Mouse (Mus musculus): Measurements from ENCODE around the gene Atg4d.
A peak's percentile ranks its signal among the peaks of the same experiment; 100 is the strongest.
"Not testable (repeated sequence)": the region's sequence is repeated elsewhere in the genome, so short reads cannot be mapped to it uniquely, and the experiment has no call there.

Gene Atg4d

GRCm38 (mm10) chr9:21241343-21241742 lies 23.8 kb upstream of the Atg4d start:
- peak; percentile 93 for DNase-seq

DNA sequence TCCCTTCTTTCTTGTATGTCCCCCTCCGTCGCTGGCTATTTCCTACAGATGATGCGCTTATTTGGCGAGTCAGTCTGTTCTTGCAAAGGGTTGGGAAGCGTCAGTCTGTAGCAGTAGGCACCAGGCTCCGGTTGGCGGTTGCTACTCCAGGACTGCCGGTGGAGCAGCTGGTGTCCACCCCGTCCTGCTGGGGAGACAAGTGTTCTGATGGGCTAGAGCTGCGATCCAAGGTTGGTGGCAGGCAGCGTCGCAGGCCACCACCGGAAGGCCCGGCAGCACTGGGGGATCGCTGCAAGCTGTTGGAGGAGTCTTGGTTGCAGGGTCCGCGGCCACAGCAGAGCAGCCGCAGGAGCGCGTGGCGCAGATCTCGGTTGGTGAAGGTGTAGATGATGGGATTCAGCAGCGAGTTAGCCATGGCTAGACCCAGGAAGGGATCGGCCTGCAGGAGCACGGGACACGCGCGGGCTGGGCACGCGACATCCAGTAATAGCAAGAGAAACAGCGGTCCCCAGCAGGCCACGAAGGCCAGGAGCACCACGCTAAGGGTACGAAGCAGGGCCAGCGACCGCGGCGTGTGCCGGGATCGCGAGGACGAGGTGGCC lies 21.2 kb upstream of the Atg4d start:
- DNase-seq, result no peak

- peak; percentile 47 for DNase-seq
Observed at GRCm38 (mm10) chr9:21244428-21245112, 20.5 kb upstream of the Atg4d start.

- DNase-seq, result no peak
Observed at GRCm38 (mm10) chr9:21245113-21245487, 20.0 kb upstream of the Atg4d start.

DNA sequence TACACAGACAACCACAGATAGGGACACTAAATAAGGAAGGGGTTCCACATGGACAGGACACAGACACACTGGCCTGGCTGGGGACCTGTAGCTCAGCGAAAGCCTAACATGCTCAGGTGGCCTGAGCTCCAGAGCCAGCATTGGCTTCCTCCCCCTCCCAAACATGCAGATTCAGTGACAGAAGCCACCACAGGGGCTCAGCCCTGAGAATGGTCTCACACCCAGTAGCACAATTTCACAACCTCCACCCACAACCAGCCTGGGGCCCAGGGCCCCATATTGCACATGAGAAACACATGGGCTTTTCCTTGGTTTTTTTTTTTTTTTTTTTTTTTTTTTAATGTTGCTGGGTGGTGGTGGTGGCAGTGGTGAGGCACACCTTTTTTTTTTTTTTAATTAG lies 18.8 kb upstream of the Atg4d start:
- no peak for DNase-seq

DNA sequence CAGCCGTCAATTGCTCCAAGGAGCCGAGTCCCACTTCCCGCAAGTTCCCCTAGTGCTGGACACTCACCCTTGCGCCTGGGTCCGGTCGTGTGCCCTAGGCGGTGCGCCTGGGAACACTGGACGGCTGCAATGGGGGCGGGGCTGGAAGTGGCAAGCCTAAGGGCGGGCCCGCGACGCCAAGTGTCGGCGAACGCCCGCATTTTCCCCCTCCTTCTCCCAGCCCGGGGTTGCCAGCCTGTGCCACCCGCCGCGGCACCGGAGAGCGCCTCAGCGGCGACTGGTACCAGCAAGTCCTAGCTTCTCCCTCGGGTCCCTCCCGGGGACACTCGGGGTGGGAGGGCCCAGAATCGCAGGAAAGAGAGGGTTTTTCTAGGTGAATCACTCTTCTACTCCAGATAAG lies 16.8 kb upstream of the Atg4d start, which contains the start of gene S1pr5:
S1pr5 (minus strand) TSS at position 118 of the 400 bp plus-strand sequence.
- peak; percentile 44 for DNase-seq

DNA sequence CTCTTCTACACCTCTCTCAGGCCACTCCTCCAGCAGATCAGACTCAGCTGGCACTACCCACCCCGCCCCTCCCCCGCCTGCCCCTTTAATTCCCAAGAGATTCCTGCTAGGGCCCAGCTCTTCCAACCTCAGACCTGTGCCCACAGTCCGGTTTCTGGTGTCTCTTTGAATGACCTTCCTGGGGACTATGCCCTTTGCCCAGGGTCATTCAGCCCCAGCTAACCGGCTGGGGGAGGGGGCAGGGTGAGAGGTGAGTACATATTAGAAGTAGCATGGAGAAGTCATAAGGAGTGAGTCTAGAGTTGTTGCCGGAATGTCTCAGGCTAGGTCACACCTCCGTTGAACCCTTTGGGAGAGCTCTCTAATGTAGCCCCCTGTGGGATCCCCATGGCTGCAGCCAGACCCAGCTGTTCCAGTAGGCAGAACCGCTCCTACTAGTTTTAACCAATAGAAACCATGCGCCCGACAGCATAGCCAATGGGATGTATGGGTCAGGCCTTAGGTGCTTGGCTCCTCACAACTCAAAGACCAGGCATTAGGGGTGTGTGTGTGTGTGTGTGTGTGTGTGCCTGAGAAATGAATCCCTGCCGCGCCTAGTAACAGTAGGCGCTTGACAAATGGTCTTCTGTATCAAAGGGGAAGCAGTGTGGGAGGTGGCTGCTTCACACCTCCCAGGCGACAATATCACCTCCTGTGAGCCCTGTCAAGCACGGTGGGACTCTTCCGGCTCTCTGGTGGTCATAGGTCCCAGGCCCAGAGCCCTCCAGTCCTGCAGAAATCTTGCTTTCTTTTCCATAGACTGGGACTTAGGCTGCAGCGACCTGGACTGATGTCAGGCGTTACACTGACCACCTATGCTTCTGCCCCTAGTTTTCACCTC lies 15.2 kb upstream of the Atg4d start:
- DNase-seq, result no peak

- no peak for DNase-seq
Observed at GRCm38 (mm10) chr9:21250509-21250908, 14.6 kb upstream of the Atg4d start.

DNA sequence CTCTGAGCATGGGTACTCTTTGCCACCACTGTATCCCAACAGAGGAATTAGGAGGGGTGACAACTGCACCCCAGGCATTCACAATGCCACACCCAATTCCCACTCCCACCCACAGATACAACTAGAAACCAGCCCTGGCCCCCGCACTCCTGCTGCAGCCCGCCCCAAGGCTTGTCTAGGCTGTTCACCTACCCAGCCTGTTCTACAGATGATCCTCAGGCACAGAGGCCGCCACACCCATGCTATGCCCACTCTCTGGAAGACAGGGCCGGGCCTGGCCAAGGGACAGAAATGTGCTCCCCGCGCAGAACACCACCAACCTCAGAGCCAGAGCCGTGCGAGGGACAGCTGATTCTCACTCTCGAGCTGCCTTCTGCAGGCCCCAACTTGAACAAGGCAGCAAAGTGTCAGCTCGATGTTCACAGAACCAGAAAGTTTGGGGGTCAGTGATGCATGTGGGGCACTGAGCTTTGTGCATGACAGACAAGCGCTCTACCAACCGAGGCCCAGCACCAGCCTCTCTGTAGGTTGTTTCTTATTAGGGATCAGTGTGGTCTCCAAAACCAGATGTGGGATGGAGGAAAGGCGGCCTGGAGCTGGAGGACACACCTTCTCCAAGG lies 13.9 kb upstream of the Atg4d start:
- no peak for DNase-seq

- no peak for DNase-seq
Observed at GRCm38 (mm10) chr9:21254690-21255089, 10.4 kb upstream of the Atg4d start.

DNA sequence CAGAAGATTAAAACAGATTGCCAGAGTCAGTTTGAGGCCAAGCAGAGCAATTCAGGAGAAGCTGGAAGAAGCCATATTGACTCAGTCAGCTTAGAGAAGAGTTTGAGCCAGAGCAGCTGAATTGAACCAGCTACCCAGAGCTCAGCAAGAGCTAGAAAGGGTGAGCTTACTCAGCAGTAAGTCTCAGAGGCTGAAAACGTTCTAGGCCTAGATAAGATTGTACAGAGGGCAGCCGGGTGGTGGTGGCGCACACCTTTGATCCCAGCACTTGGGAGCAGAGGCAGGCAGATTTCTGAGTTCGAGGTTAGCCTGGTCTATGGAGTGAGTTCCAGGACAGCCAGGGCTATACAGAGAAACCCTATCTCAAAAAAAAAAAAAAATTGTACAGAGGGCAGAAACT lies 8.7 kb upstream of the Atg4d start:
- not testable (repeated sequence) for DNase-seq

GRCm38 (mm10) chr9:21260491-21261040 lies 4.5 kb upstream of the Atg4d start:
- no peak for DNase-seq

- DNase-seq, result no peak
Observed at GRCm38 (mm10) chr9:21261831-21262230, 3.3 kb upstream of the Atg4d start.

DNA sequence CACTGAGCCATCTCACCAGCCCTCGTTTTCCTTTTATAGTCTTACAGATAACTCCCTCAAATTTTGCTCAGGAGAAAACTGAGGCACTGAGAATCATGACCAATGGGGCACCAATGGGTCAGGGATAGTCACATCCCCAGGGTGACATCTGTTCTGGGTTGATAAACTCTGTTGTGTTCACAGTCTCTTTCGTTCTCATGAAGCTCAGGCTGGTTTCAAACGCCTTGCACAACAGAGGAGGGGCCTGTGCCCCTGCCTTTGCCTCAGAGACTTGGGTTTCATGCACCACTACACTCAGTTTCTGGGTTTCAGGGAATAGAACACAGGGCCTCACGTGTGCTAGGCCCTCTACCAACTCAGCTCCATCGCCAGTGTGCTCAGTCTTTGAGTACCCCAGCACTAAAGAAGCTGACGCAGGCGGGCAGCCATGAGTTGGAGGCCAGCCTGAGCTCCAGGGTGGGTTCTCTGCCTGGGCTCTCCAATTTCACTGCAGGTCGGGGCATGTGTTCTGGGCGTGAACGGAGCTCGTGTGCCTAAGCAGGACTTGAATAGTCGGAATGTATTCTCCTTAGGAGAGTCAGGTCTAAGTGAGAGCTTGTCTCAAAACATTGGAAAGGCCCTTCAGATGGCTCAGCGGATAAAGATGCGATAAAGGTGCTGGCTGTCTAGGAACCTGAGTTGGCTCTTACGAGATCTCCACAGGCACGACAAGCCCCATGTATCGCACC lies 657 bp upstream of the Atg4d start:
- DNase-seq, result no peak

DNA sequence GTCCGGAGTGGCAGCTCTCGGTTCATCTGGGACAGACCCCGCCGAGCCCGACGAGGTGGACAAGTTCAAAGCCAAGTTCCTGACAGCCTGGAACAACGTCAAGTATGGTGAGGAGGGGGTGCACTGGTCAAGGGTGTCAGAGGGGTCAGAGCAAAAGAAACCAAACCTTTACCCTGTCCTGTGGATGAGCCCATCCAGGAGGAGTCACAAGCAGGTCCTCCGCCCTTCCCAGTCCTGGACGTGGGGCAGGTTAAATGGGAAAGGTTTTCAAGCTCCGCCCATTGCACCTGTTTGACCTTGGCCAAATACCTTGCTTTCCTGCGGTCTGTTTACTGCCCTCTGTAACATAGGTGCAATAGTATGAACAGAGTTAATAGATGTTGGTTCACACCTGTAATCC lies 518 bp downstream of the Atg4d start:
- DNase-seq, result no peak

DNA sequence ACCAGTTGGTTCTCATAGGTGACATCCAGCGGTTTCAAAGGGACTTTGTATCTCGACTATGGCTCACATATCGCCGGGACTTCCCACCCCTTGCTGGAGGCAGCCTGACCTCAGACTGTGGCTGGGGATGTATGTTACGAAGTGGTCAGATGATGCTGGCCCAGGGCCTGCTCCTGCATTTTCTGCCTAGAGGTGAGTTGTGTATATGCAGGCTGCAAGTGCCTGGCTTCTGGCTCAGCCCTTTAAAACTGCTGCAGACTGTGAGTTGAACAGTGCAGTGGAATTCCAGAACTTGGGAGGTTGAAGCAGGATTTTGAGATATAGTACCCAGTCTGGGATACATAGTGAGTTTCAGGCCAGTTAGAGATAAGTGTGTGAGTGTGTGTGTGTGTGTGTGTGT lies 1.8 kb downstream of the Atg4d start:
- no peak for DNase-seq

GRCm38 (mm10) chr9:21268305-21268704 lies 3.2 kb downstream of the Atg4d start:
- DNase-seq, result no peak

- DNase-seq, result not testable (repeated sequence)
Observed at GRCm38 (mm10) chr9:21269590-21269989, 4.5 kb downstream of the Atg4d start.

GRCm38 (mm10) chr9:21272391-21272790 lies 7.3 kb downstream of the Atg4d start:
- no peak for DNase-seq

- DNase-seq, result no peak
Observed at GRCm38 (mm10) chr9:21273094-21273493, 8.0 kb downstream of the Atg4d start.

DNA sequence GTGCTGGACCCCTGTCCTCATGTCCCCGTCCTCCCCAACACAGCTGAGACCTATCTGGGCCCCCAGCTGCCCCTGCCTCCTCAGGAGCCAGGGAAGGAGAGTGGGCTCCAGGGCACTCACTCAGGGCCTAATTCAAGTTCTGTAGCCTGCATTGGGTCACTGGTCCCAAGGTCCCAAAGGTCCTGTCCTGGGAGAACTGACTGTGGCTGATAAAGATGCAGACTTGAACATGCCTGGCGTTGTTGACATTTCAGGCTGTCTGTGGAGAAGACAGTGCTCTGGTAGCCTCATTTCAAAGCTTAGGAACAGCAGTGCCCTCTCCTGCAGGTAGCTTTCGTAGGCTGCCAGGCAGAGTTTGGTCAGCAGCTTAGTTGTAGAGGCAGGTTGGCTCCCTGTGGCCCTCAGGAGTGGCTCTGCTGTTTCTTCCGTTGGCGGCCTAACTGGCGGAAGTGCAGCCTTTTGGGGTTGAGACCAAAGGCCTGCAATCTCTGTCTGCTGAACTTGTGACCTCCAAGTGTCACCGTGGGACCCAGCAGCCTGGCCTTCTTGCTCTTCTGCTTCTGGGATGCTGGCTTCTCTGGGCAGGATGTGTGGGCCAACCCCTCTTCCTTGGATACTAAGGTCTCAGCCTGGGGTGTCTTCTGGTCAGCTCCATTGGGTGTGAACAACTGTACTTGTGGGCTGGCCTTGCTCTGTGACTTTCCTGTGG lies 8.6 kb downstream of the Atg4d start:
- no peak for DNase-seq

- no peak for DNase-seq
Observed at GRCm38 (mm10) chr9:21274336-21274735, 9.2 kb downstream of the Atg4d start.
